Mouse (Mus musculus) myocyte (in vitro differentiated cells): Measurements from ENCODE around the gene Entpd7. TPM values are rescaled to one million over a fixed set of nuclear protein-coding genes. Genes with fewer than 3 reads are reported as not detected.

Experiments
- H3K27me3 ChIP-seq: one replicate; pipeline ENCODE4 v1.6.1; 2011; ENCODE audit not compliant: control insufficient read depth, insufficient read depth, insufficient read length
- H3K36me3 ChIP-seq: one replicate; pipeline ENCODE4 v1.6.1; 2011; ENCODE audit not compliant: control insufficient read depth, insufficient read depth
- H3K4me2 ChIP-seq: one replicate; pipeline ENCODE4 v1.6.1; 2011; ENCODE audit warnings: low read depth, control low read depth
- H3K4me3 ChIP-seq: one replicate; pipeline ENCODE4 v1.5.1; 2011; ENCODE audit warnings: mild to moderate bottlenecking, control low read depth, moderate library complexity
- H3K79me2 ChIP-seq: one replicate; pipeline ENCODE4 v1.6.1; 2011; ENCODE audit not compliant: control insufficient read depth, insufficient read depth
- H3ac ChIP-seq: one replicate; pipeline ENCODE4 v1.6.1; 2011; ENCODE audit not compliant: control insufficient read depth, insufficient read length
- CEBPB ChIP-seq: IDR thresholded peaks from 2 replicates; pipeline ENCODE4 v1.6.1; 2011; ENCODE audit warnings: mild to moderate bottlenecking, moderate library complexity; ENCODE audit not compliant: poor library complexity, insufficient read depth, severe bottlenecking
- E2F4 ChIP-seq: IDR thresholded peaks from one replicate; pipeline ENCODE4 v1.6.1; 2011; ENCODE audit warnings: mild to moderate bottlenecking, control low read depth, moderate library complexity; ENCODE audit not compliant: insufficient read depth
- MAX ChIP-seq: IDR thresholded peaks from one replicate; pipeline ENCODE4 v1.6.1; 2011; ENCODE audit warnings: low read depth, mild to moderate bottlenecking, control low read depth
- MYOD1 ChIP-seq, 3 experiments: IDR thresholded peaks; one replicate each; pipeline ENCODE4 v1.6.1; 2011; ENCODE audit warnings: control low read depth in 2 of 3, low read depth in 2 of 3, mild to moderate bottlenecking in 2 of 3, moderate library complexity in 1 of 3; ENCODE audit not compliant: insufficient read length in 2 of 3, control insufficient read depth in 1 of 3
- MYOG ChIP-seq, 3 experiments: IDR thresholded peaks; one replicate each; pipeline ENCODE4 v1.6.1; 2011; ENCODE audit warnings: control low read depth in 2 of 3, low read depth in 2 of 3, mild to moderate bottlenecking in 2 of 3; ENCODE audit not compliant: insufficient read length in 2 of 3, control insufficient read depth in 1 of 3, insufficient read depth in 1 of 3
- POLR2A ChIP-seq: IDR thresholded peaks from one replicate; pipeline ENCODE4 v1.6.1; 2011; ENCODE audit warnings: low read depth, mild to moderate bottlenecking, control low read depth, moderate library complexity; ENCODE audit not compliant: insufficient read length
- POLR2AphosphoS2 ChIP-seq: IDR thresholded peaks from one replicate; pipeline ENCODE4 v1.6.1; 2011; ENCODE audit warnings: low read depth, control low read depth; ENCODE audit not compliant: insufficient read length
- REST ChIP-seq: IDR thresholded peaks from one replicate; pipeline ENCODE4 v1.6.1; 2011; ENCODE audit warnings: mild to moderate bottlenecking, control low read depth, moderate library complexity; ENCODE audit not compliant: insufficient read depth, insufficient read length
- SRF ChIP-seq: IDR thresholded peaks from one replicate; pipeline ENCODE4 v1.6.1; 2011; ENCODE audit warnings: low read depth; ENCODE audit not compliant: control insufficient read depth, insufficient read length
- TCF12 ChIP-seq: IDR thresholded peaks from one replicate; pipeline ENCODE4 v1.6.1; 2011; ENCODE audit warnings: mild to moderate bottlenecking, control low read depth; ENCODE audit not compliant: poor library complexity, insufficient read depth, severe bottlenecking
- TCF3 ChIP-seq: IDR thresholded peaks from one replicate; pipeline ENCODE4 v1.6.1; 2011; ENCODE audit warnings: low read depth, control low read depth; ENCODE audit not compliant: insufficient read length
- USF1 ChIP-seq: IDR thresholded peaks from one replicate; pipeline ENCODE4 v1.6.1; 2011; ENCODE audit warnings: low read depth, mild to moderate bottlenecking, control low read depth, moderate library complexity
- polyA plus RNA-seq: library from polyadenylated mRNA; unstranded; fragments of >200 nt; fragmentation: generic; extraction: Trizol; gene quantifications from one replicate; pipeline ENCODE4 v1.2.1, GENCODE M21; 2012; ENCODE audit warnings: missing spikeins

Entpd7 gene
- polyA plus RNA-seq, 1 experiment, result 2.2 TPM

- TF ChIP-seq CEBPB, result no peak
- no peak for TF ChIP-seq POLR2AphosphoS2
- TF ChIP-seq E2F4, result no peak
- no peak for TF ChIP-seq TCF3
- no peak for TF ChIP-seq MYOG (IDR thresholded peaks at IDR 0.05; ENCODE audit: control insufficient read depth in 1 of 3, insufficient read depth in 1 of 3, insufficient read length in 2 of 3, low read depth in 2 of 3)
- TF ChIP-seq POLR2A, result no peak
- no peak for TF ChIP-seq SRF
- TF ChIP-seq REST, result no peak
- TF ChIP-seq TCF12, result no peak
- TF ChIP-seq USF1, result no peak
- no peak for TF ChIP-seq MYOD1 (IDR thresholded peaks at IDR 0.05; ENCODE audit: control insufficient read depth in 1 of 3, insufficient read length in 2 of 3, low read depth in 2 of 3)
- no peak for TF ChIP-seq MAX
Measured at GRCm38 (mm10) chr19:43647261-43647660, 42.2 kb upstream of the Entpd7 start.

GRCm38 (mm10) chr19:43648343-43648742 is 41.1 kb upstream of the Entpd7 start:
- Histone ChIP-seq H3K79me2 (no peaks in the 10 kb centered on the region), H3K27me3 (no peaks in the 10 kb centered on the region), H3K36me3 (no peaks in the 10 kb centered on the region), H3ac (no peak overlapping the region), H3K4me2 (no peak overlapping the region), H3K4me3 (no peak overlapping the region)
- TF ChIP-seq POLR2AphosphoS2, result no peak
- TF ChIP-seq E2F4, result no peak
- TF ChIP-seq TCF3, result no peak
- TF ChIP-seq MYOD1 (IDR thresholded peaks at IDR 0.05; ENCODE audit: control insufficient read depth in 1 of 3, insufficient read length in 2 of 3, low read depth in 2 of 3), result no peak
- TF ChIP-seq TCF12, result no peak
- no peak for TF ChIP-seq MAX
- TF ChIP-seq SRF, result no peak
- no peak for TF ChIP-seq REST

More at GRCm38 (mm10) chr19:43647261-43647660, 42.2 kb upstream of the Entpd7 start:
- Histone ChIP-seq H3K4me3 (no peak overlapping the region), H3K36me3 (no peaks in the 10 kb centered on the region), H3K4me2 (no peak overlapping the region), H3K27me3 (peaks cover 3% of the 10 kb centered on the region), H3ac (no peak overlapping the region), H3K79me2 (no peaks in the 10 kb centered on the region)

- Histone ChIP-seq H3K4me3 (no peak overlapping the region), H3K27me3 (no peaks in the 10 kb centered on the region), H3ac (no peak overlapping the region), H3K36me3 (no peaks in the 10 kb centered on the region), H3K79me2 (no peaks in the 10 kb centered on the region), H3K4me2 (no peak overlapping the region)
- TF ChIP-seq REST (no peak), E2F4 (no peak), SRF (no peak), POLR2AphosphoS2 (no peak), POLR2A (no peak), TCF12 (no peak), USF1 (no peak), MYOG (IDR thresholded peaks at IDR 0.05; ENCODE audit: control insufficient read depth in 1 of 3, insufficient read depth in 1 of 3, insufficient read length in 2 of 3, low read depth in 2 of 3) (no peak), TCF3 (no peak), MAX (no peak), MYOD1 (IDR thresholded peaks at IDR 0.05; ENCODE audit: control insufficient read depth in 1 of 3, insufficient read length in 2 of 3, low read depth in 2 of 3) (no peak), CEBPB (no peak)
Measured at GRCm38 (mm10) chr19:43651241-43651785, 38.2 kb upstream of the Entpd7 start.

GRCm38 (mm10) chr19:43655735-43656492 is 33.6 kb upstream of the Entpd7 start:
- no peaks in the 10 kb centered on the region for H3K36me3 ChIP-seq
- no peak overlapping the region for H3K4me3 ChIP-seq
- no peak overlapping the region for H3K4me2 ChIP-seq
- no peaks in the 10 kb centered on the region for H3K27me3 ChIP-seq
- TF ChIP-seq REST (no peak), POLR2AphosphoS2 (no peak)
- no peaks in the 10 kb centered on the region for H3K79me2 ChIP-seq
- H3ac ChIP-seq, result no peak overlapping the region

GRCm38 (mm10) chr19:43659632-43660031 is 29.8 kb upstream of the Entpd7 start:
- TF ChIP-seq CEBPB (no peak), MYOG (IDR thresholded peaks at IDR 0.05; ENCODE audit: control insufficient read depth in 1 of 3, insufficient read depth in 1 of 3, insufficient read length in 2 of 3, low read depth in 2 of 3) (no peak), TCF3 (no peak), MAX (no peak), SRF (no peak), POLR2AphosphoS2 (no peak)
- Histone ChIP-seq H3K27me3 (no peaks in the 10 kb centered on the region), H3K36me3 (no peaks in the 10 kb centered on the region), H3K79me2 (no peaks in the 10 kb centered on the region), H3K4me3 (no peak overlapping the region), H3ac (no peak overlapping the region), H3K4me2 (no peak overlapping the region)
